Mouse (Mus musculus): ENCODE data around the gene Lnx1.

GRCm38 (mm10) chr5:74641000-74641399, 61.7 kb downstream of the Lnx1 start:
- TF ChIP-seq POLR2A (IDR thresholded peaks at IDR 0.05; ENCODE audit: insufficient read length, low read depth): no peak
- TF ChIP-seq MAX (IDR thresholded peaks at IDR 0.05; ENCODE audit: low read depth): no peak
- TF ChIP-seq USF1 (IDR thresholded peaks at IDR 0.05; ENCODE audit: low read depth): no peak
- TF ChIP-seq MYOG (IDR thresholded peaks at IDR 0.05; ENCODE audit: control insufficient read depth in 1 of 3, insufficient read depth in 1 of 3, insufficient read length in 2 of 3, low read depth in 2 of 3): no peak
- TF ChIP-seq TCF3 (IDR thresholded peaks at IDR 0.05; ENCODE audit: insufficient read length, low read depth): no peak
- TF ChIP-seq CEBPB (IDR thresholded peaks at IDR 0.05; ENCODE audit: insufficient read depth, poor library complexity, severe bottlenecking): no peak
- TF ChIP-seq TCF12 (IDR thresholded peaks at IDR 0.05; ENCODE audit: insufficient read depth, poor library complexity, severe bottlenecking): no peak

Measured in myocyte (in vitro differentiated cells).